Mouse (Mus musculus) v-Abl transformed pro-B cells (cell line): ENCODE measurements around the gene Map3k4.

ENCODE experiments used
- in situ Hi-C, 2 experiments: fragments of 400-800 bp; cut with MboI; formaldehyde crosslinking; loops; one replicate each; pipeline ENCODE4 v1.15.1; 2025; ENCODE audit not compliant: unreplicated experiment in 2 of 2

Map3k4 gene

DNA sequence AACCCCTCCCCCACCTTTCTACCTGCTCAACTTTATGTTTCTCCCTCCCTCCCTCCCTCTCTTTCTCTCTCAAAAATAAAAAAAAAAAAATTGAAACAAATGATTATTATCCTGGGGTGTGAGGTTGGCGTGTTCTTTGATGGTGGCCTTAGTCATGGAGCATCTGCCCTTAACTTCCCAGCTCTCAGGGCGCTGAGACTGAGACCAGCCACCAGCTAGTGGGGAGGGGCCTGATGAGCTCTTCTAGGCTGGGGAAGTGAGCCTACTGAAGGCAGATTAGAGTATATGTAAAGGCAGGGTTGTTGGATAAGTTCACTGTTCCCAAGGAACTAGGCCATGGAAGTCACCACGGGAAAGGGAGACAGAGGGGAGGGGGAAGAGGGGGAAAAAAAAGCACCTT, 114.3 kb downstream of the Map3k4 start:
- in situ Hi-C loops = no loop called here

DNA sequence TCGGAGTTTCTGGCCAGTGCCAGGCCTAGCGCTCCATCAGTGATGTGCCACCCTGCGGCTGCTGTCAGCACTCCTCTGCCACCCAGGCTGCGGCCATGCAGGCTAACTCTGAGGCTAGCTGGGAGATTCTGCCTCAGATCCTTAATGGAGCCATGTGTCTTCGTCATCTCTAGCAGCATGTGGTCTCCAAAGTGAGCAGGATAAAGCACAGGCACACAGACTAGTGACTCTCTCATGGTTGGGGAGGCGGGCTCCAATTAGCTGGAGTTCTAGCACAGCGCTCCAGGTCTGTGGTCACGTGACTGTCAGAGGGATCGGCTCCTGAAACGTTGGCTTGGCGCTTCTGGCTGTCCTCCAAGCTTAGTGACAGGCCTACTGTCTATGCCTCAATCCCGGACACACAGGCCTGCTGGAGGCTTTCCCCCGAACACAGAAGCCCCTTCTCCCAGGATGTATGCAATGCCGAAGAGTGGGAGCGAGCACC, 115.1 kb downstream of the Map3k4 start:
- in situ Hi-C loops = no loop called here

DNA sequence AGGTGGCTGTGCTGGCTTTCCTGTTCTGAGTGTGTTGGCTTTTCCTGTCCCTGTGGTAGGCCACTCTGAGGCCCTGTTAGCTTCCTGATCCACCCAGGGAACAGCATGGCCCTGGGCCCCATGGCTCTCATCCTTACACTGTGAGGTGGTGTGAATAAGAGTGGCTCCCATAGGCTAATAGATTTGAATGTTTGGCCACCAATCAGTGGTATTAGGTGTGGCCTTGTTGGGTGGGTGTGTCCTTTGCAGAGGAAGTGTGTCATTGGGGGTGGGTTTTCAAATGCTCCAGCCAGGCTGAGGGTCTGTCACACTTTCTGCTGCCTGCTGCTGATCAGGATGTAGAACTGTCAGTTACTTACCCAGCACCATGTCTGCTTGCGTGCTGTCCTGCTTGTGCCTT, 117.5 kb downstream of the Map3k4 start:
- in situ Hi-C loops = no loop called here

DNA sequence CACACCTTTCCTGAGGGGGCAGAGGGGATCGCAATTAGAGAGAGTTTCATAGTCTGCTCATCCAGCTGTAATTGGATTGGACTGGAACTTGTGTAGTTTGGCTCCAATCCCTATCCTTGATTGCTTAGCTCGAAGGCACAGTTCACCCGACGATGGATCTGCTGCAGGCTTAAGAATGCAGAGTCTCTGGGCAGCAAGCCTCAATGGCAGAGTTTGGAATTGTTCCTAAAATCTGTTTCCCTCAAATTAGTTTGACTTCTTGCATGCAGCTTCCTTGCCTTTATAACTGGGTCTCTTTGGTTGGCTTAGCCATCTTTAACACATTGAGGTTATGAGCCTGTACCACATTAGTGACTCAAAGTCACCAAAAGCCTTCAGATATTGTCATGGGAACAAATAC, 118.7 kb downstream of the Map3k4 start:
- in situ Hi-C loops = no loop called here

DNA sequence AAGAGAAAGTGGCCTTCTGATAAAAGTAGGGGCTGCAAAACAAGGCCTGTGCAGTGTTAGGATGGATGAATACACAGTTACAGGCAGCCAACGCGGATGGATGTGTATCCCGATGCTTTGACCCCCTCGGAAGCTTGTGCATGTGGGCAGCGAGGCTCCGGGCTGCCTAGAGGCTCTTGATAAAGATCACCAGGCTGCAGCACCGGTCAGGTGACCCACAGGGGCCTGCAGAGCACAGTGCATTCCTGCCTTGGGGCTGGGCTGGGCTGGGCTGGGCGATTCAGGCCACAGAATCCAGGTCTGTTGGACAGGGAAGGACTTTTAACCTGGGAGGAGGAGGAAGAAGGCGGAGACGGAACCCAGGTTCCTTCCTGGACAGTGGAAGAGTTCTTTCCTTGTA, 123.0 kb downstream of the Map3k4 start:
- in situ Hi-C loops = no loop called here

DNA sequence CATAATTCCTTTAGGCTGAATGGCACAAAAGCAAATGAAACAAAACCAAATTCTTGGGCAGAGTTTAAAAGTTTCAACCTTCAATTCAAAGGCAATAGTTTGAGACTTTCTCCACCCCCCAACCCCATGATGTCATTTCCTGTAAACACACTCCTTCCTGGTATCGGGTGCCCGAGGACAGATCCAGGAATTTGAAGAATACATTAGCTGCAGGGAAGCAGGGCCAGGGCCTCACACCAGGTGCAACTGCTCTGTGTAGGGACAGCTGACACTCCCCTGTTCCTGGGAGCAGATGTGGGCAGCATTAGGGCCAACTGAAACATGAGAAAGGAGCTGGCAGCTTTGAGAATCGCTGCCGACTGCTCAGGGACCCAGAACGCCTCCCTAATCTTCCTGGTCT, 123.5 kb downstream of the Map3k4 start:
- in situ Hi-C loops = no loop called here

DNA sequence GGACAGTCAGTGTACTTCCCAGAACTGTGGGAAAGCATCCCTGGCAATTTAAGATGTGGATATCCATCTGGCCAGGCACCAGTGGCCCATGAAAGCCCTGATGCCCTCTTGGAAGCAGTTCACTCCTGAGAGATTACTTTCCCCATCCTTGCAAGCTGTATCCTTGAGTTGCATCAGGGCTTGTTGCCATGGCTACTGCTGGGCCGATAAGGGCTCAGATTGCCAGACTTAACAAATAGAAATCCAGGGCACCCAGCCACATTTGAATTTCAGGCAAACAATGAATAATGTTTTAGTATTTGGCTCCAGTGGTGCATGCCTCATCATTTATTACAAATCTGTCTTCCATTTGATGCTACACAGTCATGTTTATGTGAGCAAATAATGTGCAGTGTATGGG, 130.8 kb downstream of the Map3k4 start:
- in situ Hi-C loops = no loop called here

DNA sequence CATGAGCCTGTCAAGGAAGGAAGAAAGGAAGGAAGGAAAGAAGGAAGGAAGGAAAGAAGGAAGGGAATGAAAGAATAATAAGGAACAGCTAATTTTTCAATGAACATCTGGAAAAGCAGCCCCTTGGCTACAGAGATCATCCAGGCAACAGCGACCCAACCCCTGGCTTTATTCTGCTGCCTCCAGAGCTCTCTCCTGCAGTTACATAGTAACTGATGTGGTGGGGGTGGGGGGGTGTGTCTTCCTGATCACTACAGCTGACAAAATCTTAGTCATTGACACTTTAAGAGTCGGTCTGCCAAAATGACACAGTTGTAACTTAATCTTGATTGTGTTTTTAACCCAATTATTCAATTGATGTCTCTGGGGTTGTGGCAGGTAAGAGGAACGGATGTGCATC, 132.3 kb downstream of the Map3k4 start:
- in situ Hi-C loops = no loop called here

DNA sequence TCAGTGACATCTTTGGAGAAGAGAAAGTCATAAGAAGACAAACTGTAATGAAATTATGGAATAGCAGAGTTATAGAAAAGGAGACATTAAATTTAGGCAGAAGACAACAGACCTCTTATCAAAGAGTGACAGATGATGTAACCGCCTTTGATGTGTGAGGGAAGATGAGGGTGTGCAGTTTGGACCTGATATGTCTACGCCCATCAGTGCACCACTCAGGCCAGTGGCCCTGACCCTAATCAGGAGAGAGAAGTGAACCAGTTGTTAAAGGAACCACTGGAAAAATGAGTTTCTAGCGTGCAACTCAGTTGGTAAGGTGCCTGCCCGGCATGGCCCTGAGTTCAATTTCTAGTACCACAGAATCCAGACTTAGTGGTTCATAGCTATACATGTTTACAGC, 132.7 kb downstream of the Map3k4 start:
- in situ Hi-C loops = no loop called here

DNA sequence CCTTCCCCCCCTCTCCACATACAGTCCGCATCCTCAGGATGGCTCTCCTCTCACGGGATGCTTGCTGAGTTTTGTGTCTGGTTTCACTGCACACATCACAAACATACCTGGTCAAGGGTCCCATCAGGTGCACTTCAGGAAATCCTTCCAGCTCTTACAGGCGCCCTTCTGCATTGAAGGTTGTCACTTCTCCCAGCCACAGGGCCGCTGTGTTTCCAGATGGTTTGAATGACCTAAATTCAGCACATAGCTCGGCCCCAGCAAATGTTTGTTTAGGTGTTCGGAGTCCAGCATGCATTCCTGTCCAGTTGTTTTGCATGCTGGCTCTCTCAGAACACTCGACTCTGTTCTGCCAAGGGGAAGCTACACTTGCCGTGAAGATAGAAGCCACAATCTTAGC, 134.3 kb downstream of the Map3k4 start:
- in situ Hi-C loops = no loop called here

DNA sequence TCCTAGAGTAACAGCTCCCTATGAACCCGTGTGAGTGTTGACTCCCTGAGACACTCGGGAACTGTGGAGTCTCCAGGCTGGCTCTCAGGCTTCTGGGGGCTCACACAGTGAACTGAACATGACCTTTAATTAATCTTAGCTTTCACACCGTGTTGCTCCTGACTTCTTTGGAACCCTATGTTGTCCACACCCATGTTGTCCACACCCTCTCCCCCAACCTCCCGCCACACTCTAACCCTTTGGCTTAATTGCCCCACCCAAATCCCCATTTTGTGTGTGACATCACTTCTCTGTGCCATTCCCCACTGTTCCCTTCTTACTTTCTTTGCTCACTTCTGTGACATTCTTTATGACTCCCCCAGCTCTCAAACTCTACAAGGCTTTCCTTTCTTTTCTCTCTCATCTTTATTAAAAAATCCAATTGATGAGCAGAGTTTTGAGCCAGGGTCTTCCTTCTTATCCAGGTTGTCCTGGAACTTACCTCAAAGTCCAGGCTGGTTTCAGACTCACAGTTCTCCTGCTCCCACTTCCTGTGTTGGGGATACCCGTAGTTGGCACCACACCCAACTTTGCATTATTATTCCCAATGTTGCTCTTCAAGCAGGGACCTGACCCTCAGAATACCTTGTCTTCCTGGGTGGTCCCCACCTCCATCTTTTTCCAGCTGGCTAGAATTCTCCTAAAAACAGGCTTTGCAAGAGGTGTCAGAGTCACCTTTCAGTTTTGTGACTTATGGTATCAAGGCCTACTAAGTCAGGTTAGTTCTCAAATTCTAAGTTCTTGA, 135.7 kb downstream of the Map3k4 start:
- in situ Hi-C loops = no loop called here

DNA sequence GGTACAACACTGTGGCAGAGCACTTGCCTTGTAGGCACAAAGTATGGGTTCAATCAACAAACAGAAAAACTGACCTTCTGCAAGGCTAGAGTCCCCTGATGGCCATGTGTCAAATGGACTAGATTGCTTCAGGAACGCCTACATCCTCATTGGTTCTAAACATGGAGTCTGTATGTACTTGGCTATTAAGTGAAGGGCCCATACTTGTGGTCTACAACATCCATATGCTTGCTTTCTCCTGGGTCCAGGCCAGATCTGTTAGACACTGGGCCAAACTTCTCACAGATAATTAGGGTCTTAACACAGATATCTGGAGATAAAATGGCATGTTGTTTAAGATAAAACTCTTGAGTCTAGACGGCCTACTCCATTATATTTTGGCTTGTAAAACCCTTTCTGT, 138.8 kb downstream of the Map3k4 start:
- in situ Hi-C loops = no loop called here

DNA sequence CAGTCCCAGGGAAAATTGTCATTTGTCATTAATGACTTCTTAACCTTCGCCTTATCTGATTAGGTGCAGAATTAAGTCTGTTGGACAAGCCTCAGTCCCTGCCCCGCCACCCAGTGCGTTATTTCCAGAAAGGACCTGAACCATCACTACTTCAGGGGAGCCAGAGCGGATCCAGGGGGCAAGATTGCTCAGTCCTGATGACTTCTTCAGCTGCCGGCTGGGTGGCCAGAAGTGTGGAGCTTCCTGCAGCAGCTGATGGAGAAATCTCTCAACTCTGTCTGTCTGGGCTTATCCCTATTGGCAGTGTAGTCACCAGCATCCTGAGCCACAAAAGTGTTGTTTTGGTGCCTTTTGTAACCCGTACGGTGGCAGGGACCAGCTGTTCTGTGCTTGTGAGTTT, 139.3 kb downstream of the Map3k4 start:
- in situ Hi-C loops = no loop called here
